Mouse (Mus musculus) inflammation-experienced regulatory T-cells, adult 6 months (primary cell): ENCODE results near the gene Cyb561a3. TPM values are rescaled to one million over a fixed set of nuclear protein-coding genes. Genes with fewer than 3 reads are reported as not detected.
A peak's percentile ranks its signal among the peaks of the same experiment; 100 is the strongest.

Source experiments
- ATAC-seq: one replicate; pipeline ENCODE4 v1.8.0; 2017
- polyA plus RNA-seq, 3 experiments: library from polyadenylated mRNA; unstranded; fragments of 100-300 nt; shearing (Covaris generic); gene quantifications; one replicate each; pipeline ENCODE4 v1.2.1; 2017

The Cyb561a3 gene
- polyA plus RNA-seq, 3 experiments from 2014 or later: 31.7 to 42.7 (median 34.1) TPM

DNA sequence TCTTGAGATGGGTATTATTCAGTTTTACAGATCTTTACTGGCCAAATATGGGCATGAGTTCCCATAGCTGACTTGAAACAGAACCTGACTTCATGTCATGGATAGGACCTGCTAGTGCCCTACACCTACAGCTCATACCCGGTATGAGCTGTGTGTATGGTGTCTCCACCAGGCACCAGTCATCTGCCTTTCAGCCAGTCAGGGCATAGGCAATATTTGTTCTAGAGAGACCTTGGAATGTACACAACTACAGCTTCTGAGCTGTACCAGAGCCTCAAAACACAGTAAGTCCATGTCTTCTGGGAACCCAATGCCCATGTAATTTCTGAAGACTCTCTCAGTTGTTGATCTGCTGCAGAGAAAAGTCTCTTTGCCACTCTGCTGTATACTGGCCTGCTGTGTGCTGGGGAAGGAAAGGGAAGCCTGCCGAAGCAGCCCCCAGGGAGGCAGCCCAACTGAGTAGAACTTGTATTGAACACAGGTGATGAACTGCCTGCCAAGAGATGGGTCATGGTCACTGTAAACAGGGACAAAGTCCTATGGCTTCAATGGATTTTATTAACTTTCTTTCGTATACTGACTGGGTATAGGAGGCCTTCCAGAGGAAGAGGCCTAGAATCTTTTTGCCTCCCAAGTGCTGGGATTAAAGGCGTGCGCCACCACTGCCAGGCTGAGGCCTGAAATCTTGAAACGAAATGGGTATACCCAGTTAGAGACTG, 14.8 kb downstream of the Cyb561a3 start:
- ATAC-seq: no peak

DNA sequence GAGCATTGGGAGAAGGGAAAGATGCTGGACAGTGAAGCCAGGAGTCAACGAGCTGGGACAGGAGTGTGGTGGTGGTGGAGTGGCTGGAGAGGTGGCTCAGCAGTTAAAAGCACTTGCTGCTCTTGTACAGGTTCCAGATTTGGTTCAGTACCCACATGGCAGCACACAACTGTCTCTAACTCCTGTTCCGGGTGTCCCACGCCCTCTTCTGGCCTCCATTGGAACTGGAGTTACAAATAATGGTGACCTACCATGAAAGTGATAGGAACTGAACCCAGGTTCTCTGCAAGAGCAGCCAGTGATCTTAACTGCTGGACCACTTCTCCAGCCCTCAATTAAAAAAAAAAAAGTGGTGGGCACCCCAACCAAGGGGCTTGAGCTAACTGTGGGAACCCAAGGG, 21.2 kb downstream of the Cyb561a3 start:
- no peak for ATAC-seq

DNA sequence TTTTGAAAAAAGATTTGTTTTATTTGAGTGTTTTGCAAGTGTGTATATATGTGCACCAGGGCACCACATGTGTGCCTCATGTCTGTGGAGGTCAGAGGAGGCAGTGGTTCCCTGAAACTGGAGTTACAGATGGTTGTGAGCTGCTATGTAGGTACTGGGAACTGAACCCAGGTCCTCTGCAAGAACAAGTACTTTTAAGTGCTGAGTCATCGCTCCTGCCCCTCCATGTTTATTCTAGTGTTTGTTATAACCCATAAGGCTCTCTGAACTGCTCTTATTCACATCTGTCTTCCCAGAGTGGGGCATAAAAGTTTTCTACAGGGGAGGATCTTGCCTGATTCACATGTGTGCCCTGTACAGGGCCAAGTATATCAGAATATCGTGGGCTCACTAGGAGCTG, 22.7 kb downstream of the Cyb561a3 start:
- ATAC-seq: no peak

- no peak for ATAC-seq
These were observed 25.3 kb downstream of the Cyb561a3 start for GRCm38 (mm10) chr19:10602247-10602769.

GRCm38 (mm10) chr19:10602787-10603186, 25.8 kb downstream of the Cyb561a3 start:
- ATAC-seq: peak; percentile 61

DNA sequence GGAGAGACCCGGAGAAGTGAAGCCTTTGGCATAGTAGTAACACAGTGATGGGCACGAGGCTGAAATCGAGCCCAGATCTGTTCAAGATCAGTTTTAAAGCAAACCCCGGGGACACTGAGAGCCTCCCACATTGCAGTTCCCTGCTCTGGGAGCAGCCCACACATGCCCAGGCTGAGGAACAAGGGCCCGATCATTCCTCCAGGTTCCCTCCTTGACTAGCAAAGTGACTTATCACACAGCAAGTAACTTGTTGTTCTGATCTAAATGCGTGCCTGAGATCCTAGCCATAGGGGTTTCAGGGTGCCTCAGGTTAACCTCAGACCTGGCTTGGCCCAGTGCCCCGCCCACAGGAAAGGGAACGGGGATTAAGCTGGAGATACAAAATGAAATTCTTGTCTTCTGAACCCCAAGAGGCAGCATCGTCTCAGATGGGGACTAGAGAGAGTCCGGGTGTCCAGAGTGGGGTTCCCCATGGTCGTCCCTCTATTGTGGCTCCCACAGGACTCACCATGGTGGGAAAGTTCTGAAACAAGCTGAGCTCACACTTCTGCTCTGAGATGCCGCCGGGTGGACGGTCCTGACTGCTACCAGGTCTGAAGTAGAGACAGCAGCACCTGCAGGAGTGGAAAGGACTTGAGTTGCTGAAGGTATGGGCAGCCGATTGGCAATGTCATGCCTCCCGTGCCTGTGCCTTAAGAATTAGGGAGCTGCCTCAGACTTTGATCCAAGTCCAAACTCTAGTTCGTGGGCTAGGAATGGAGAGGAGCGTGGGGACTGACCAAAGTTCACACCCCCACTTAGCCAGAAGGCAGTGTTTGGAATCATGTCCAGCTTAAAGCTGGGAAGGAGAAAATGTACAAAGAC, 26.9 kb downstream of the Cyb561a3 start:
- ATAC-seq: no peak

DNA sequence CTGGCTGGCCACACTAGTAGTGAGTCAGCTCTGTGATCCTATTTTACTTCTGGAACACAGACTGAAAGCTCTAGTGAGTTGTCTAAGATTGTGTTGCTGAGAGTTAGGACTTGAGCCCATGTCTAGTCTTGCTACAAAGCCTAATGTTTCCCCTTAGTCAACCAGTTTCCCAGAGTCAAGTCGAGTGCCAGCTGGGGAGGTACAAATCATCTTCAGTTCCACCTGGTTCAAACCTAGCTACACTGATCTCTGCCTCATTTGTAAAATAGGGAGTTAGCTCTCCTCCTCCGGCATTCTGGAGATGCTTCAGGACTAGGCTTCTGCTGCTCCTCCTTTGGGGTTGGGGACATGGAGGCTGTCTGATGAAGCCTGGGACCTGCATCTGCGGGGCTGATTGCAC, 27.6 kb downstream of the Cyb561a3 start:
- no peak for ATAC-seq

- ATAC-seq: peak; percentile 91
These were observed 28.4 kb downstream of the Cyb561a3 start, which contains the start of the genes Ddb1 and Tkfc for GRCm38 (mm10) chr19:10605293-10605900. TSS of gene Ddb1 (plus strand) at chr19:10605327. TSS of gene Tkfc (minus strand) at chr19:10605654.

- ATAC-seq: no peak
These were observed 29.1 kb downstream of the Cyb561a3 start for GRCm38 (mm10) chr19:10605901-10606622.

- no peak for ATAC-seq
These were observed 31.7 kb downstream of the Cyb561a3 start for GRCm38 (mm10) chr19:10608573-10609240.

GRCm38 (mm10) chr19:10634106-10634871, 57.3 kb downstream of the Cyb561a3 start, which contains the start of gene Vwce:
TSS of gene Vwce (plus strand) at chr19:10634213.
- no peak for ATAC-seq

GRCm38 (mm10) chr19:10634872-10635318, 57.9 kb downstream of the Cyb561a3 start:
- ATAC-seq: no peak

- ATAC-seq: no peak
These were observed 60.9 kb downstream of the Cyb561a3 start for GRCm38 (mm10) chr19:10637840-10638239.

DNA sequence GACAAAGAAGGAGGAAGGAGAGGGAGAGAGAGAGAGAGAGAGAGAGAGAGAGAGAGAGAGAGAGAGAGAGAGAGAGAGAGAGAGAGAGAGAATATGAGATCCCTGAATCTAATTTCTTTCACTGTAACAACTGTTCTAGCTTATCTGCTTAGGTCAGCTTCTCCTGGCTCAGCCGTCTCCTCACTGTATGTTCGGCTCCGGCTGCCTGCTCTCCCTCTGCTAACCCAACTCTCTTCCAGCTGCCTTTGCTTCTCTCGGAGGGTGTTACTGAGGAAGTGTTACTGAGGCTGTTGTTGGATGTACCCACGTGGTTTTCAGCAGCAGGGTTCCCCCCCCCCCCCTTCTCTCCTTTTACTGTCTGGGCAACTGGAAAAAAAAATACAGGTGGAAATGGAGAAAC, 63.1 kb downstream of the Cyb561a3 start:
- no peak for ATAC-seq

DNA sequence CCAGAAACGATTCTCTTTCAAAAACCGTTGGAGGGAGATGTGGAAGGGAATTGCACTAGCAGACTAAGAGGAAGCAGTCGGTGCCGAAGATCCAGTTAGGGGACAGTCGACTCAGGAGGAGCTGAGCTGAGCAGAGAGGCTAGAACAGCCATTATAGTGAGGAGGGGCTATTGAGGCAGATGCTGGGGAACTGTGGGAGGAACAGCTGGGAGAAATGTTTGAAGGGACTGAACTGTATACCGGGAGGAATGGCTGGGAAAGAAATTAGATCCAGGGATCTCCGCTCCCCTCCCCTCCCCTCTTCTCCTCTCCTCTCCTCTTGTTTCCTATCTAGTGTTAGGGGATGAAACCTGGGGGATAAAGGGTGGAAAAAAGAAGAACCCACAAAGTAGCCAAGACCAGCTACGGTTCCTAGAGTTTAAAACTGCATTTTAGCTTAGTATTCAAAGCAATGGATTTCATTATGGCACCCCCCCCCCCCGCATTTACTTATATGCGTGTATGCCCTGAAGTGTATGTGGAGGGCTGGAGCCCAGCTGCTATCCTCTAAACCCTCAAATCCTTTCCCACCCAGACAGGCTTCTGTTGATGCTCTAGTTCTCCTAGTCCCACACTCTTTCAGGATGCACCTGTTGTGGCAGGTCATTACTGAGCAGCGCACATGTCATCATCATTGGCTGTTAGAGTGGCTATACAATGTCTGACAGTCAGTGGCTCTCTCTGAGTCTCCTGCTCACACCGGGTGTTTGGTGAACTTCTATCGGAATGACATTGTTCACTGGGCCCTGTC, 63.8 kb downstream of the Cyb561a3 start:
- no peak for ATAC-seq
